Mouse (Mus musculus): Measurements from ENCODE around the gene Trdn. TPM values are rescaled to one million over a fixed set of nuclear protein-coding genes. Genes with fewer than 3 reads are reported as not detected.

The Trdn gene
- polyA plus RNA-seq (2016; fragmentation: Nextera tagmentation; extraction: Ambion mirVana) = not detected in 2 replicates

DNA sequence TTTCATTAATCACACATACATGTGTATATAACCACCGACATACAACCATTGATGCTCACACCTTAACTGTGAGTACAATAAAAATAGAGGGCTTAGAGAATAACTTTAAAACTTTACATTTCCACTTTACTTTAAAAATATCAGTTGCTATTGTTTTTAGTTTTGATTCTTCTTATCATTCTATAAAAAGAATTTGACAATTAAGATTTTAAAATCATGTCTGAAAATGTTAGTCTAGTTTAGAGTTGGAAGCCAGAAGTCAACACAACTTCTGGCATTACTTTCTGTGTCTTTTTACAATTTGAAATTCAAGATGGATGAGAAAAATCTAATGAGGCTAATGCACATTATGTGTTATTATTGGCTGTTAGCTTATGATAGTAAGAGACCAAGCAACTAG, at the start of gene Trdn:
TSS of gene Trdn (plus strand) at position 301 of the 400 bp plus-strand sequence.
- Histone ChIP-seq H3K27ac (no peak within 1 kb of the TSS), H3K9me3 (no peaks in the 10 kb centered on the region), H3K27me3 (ENCODE audit: insufficient read depth, poor library complexity, severe bottlenecking) (no peaks in the 10 kb centered on the region), H3K4me3 (no peak within 1 kb of the TSS), H3K36me3 (no peaks in the 10 kb centered on the region), H3K4me1 (replicated peaks) (no peaks in the 10 kb centered on the region)
- WGBS = 89% methylated on average over 1 of the region's 1 CpGs
- no peak for DNase-seq (ENCODE audit: low spot score)

DNA sequence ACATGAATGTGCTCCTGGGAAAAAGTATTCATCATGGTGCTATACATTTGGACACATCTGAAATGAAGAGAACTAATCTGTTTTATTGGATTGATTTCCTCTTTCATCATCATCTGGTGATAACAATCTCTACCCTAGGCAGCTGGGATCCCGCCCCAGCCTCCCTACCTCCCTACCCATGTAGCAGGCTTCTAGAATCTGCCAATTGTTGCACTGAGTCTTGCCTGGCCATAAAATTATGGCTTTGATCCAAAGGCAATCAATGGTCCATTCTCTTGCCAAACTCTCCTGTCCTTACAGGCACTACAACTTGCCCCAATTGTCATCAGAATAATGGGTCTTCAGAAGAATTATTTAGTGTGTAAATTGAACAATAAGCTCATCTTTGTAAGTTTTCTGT, 19.6 kb upstream of the Trdn start:
- 97% methylated on average over 1 of the region's 1 CpGs for WGBS

DNA sequence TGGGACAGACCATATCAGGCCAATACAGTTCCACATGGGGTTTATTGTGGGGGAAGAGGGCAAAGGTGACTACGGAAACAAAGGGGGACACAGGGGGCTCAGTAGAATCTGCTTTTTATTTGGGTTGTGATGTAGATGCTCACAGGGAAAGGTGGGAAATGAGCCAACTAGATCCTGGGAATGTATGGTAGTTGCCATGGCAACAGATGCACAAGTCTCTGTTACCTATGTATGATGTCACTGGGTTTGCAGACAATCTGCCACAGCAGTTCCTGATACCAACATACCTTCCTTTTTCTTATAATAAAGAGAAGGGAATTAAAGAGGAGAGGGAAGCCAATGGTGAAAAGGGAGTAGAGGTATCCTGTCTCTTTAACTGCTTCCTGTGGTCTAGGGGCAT, 14.8 kb upstream of the Trdn start:
- Histone ChIP-seq H3K9me3 (no peaks in the 10 kb centered on the region), H3K36me3 (no peaks in the 10 kb centered on the region), H3K27me3 (ENCODE audit: insufficient read depth, poor library complexity, severe bottlenecking) (no peaks in the 10 kb centered on the region), H3K4me1 (replicated peaks) (no peaks in the 10 kb centered on the region), H3K27ac (no peak overlapping the region), H3K4me3 (no peak overlapping the region)
- 92% methylated on average over 1 of the region's 1 CpGs for WGBS
- DNase-seq (ENCODE audit: low spot score) = no peak

More for the DNA sequence above, 19.6 kb upstream of the Trdn start:
- DNase-seq (ENCODE audit: low spot score) = no peak
- Histone ChIP-seq H3K27ac (no peak overlapping the region), H3K36me3 (no peaks in the 10 kb centered on the region), H3K9me3 (no peaks in the 10 kb centered on the region), H3K27me3 (ENCODE audit: insufficient read depth, poor library complexity, severe bottlenecking) (no peaks in the 10 kb centered on the region), H3K4me3 (no peak overlapping the region), H3K4me1 (replicated peaks) (no peaks in the 10 kb centered on the region)

DNA sequence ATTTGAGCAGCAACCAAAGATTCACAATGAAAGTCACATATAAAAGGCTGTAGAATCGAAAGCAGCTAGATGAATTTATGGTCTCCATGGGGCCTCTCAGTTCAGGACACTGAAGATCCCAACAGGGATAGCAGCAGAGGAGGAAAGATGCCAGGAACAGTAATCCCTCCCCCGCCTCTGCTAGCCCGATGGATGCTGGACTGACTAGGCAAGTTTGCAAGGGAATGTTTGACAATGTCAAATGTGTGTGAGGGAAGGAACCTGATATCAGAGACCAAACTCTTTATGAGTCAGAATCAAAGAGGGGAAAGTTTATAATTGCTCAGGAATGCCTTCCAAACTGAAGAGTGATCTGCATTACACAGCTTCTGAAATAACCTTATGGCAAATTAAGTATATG, 7.2 kb upstream of the Trdn start:
- Histone ChIP-seq H3K36me3 (no peaks in the 10 kb centered on the region), H3K9me3 (no peaks in the 10 kb centered on the region), H3K4me1 (replicated peaks) (no peaks in the 10 kb centered on the region), H3K27me3 (ENCODE audit: insufficient read depth, poor library complexity, severe bottlenecking) (no peaks in the 10 kb centered on the region), H3K4me3 (no peak overlapping the region), H3K27ac (no peak overlapping the region)
- no peak for DNase-seq (ENCODE audit: low spot score)
- WGBS = 86% methylated on average over 3 of the region's 3 CpGs

DNA sequence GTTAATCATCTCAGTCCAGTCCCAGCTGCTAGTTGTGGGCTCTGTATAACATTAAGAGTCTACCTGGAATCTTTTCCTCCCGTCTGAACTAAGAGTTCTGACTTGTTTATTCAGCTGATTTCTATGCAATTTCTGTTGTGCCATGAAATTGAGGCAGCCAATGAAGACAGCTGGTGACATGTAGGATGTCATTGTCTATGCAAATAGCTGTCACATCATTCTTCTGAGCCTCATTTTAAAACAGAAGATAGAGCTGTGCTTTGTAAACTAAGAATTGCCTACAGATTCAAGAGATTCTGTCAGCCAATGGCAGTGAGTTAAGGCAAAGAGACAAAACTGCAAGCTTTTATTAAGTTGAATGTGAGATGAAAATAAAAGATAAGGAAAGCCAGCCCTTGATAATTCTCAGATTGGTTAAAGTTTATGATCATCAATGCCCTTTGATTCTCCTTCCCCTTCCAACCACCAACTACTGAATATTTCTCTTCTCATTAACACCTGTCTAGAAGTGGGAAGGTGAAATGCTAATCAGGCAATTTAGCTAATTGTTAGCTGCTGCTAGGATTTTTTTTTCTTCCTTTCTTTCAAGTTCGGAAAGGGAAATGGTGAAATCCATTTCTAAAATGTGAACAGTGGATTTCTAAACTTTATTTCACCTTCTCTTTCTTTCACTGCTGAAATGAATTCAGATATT, 1.9 kb downstream of the Trdn start:
- Histone ChIP-seq H3K27ac (no peak overlapping the region), H3K27me3 (ENCODE audit: insufficient read depth, poor library complexity, severe bottlenecking) (no peaks in the 10 kb centered on the region), H3K4me1 (replicated peaks) (no peaks in the 10 kb centered on the region), H3K4me3 (no peak overlapping the region), H3K36me3 (no peaks in the 10 kb centered on the region), H3K9me3 (no peaks in the 10 kb centered on the region)
- DNase-seq (ENCODE audit: low spot score) = no peak
- 68% methylated on average over 2 of the region's 2 CpGs for WGBS

DNA sequence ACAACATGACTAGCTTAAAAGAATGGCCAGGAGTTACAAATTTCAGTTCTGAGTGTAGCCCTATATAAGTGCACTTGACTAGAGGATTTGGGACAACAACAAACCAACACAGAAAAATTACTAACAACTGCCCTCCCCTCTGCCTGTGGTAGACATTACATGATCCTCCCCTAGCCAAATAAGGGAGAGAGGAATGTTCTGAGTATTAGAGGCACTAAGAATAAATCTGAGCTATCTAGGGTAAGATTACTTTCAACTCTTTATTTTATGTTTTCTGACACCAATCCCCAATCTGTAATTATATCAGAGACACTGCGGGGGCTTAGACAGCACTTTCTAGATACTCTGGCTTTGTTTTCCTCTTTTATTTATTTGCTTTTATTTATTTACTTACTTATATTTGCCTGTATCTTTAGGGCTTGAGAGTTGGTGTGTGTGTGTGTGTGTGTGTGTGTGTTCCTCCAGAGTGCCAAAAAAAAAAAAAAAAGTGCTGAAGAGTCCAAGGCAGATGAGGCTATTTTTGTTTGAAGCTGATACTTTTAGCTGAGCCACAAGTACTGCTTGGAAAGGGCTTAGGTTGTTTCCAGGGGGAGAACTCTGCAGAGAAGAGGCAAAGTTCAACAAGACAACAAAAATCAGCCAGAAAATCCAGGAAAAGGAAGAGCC, 2.7 kb downstream of the Trdn start:
- no peak overlapping the region for H3K4me3 ChIP-seq
- H3K4me1 ChIP-seq (replicated peaks) = no peaks in the 10 kb centered on the region
- no peaks in the 10 kb centered on the region for H3K9me3 ChIP-seq
- no peaks in the 10 kb centered on the region for H3K27me3 ChIP-seq (ENCODE audit: insufficient read depth, poor library complexity, severe bottlenecking)
- no peaks in the 10 kb centered on the region for H3K36me3 ChIP-seq
- DNase-seq (ENCODE audit: low spot score) = no peak
- WGBS = 92% methylated on average over 1 of the region's 1 CpGs
- no peak overlapping the region for H3K27ac ChIP-seq

DNA sequence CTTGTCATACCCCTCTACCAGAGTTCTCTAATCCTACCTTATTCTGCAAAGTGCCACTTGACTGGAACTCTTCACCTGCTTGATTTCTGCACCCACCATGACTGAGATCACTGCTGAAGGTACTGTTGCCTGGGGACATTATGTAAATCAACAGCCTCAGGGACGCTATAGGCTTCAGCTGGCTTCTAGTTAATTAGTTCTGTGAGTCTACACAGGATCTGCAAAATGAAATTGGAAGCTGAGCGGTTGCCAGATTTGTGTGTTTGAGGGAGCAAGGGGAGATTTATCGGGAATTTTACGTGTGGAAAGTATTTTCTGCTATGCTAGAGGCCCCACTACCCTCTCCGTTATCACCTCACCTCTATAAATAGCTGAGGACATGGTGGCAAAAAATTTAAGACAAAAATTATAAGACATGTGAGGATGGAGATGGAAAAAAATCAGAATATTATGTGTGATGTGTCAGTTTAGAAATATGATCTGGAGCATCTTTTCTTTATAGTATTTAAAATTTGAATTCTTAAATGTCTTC, 3.3 kb downstream of the Trdn start:
- DNase-seq (ENCODE audit: low spot score) = no peak
- Histone ChIP-seq H3K27me3 (ENCODE audit: insufficient read depth, poor library complexity, severe bottlenecking) (no peaks in the 10 kb centered on the region), H3K4me1 (replicated peaks) (no peaks in the 10 kb centered on the region), H3K9me3 (no peaks in the 10 kb centered on the region), H3K27ac (no peak overlapping the region), H3K4me3 (no peak overlapping the region), H3K36me3 (no peaks in the 10 kb centered on the region)
- 83% methylated on average over 5 of the region's 5 CpGs for WGBS

DNA sequence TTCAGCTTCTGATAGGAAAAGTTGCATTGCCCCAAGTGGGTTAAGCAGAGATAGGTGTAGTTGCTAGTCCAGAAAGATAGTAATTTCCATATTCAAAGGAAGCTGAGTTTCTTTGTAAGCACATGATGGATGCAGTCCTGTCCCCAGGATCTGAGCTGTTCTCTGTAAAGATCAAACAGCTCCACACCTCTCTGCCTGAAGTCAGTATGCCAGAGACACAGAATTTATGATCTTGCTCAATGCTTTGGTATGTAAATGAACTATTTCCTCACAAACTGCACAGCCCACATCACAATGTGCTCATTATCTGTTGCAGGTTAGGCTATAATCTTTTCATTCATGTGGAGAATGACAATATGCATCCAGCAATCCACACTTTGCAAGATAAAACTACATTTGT, 8.0 kb downstream of the Trdn start:
- Histone ChIP-seq H3K36me3 (no peaks in the 10 kb centered on the region), H3K27ac (no peak overlapping the region), H3K9me3 (no peaks in the 10 kb centered on the region), H3K4me3 (no peak overlapping the region), H3K27me3 (ENCODE audit: insufficient read depth, poor library complexity, severe bottlenecking) (no peaks in the 10 kb centered on the region), H3K4me1 (replicated peaks) (no peaks in the 10 kb centered on the region)
- no peak for DNase-seq (ENCODE audit: low spot score)

DNA sequence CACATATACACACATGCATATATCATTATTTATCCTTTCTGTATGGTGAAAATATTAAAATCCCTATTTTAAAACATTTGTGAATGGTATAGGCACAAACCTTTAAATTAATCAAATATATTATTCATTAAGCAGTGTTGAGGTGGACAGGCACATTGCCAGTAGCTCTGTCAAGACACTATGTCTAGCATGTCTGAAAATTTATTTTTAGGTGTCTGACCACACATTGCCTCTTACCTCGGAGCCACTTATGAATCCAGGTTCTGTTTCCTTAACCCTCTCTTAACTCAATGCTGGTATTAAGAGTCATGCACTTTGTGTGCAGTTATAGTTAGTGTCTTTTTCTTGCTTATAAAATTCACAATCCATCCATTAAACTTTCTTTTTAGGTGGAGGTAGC, 12.0 kb downstream of the Trdn start:
- WGBS = 86% methylated on average over 1 of the region's 1 CpGs
- H3K4me1 ChIP-seq (replicated peaks) = no peaks in the 10 kb centered on the region
- H3K27me3 ChIP-seq (ENCODE audit: insufficient read depth, poor library complexity, severe bottlenecking) = no peaks in the 10 kb centered on the region
- no peak overlapping the region for H3K27ac ChIP-seq
- no peaks in the 10 kb centered on the region for H3K9me3 ChIP-seq
- DNase-seq (ENCODE audit: low spot score) = no peak
- no peak overlapping the region for H3K4me3 ChIP-seq
- H3K36me3 ChIP-seq = no peaks in the 10 kb centered on the region

DNA sequence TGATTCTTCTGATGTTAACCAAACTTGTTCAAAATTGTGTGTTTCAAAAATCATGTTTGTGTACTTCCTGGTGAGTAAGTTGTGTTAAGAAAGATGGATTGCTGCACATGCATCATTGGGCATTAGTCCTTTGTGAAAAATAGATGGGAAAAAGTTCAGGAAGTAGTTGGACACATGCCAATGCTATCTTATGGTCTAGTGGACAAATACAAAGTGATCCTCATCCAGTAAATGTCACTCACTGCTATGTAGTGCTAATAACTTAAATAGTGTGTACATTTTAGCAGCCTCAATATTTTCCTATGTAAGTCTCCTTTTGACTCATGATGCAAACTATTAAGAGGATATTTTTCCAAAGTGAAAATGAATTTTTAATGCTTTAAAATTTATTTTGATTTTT, 27.6 kb downstream of the Trdn start:
- H3K4me1 ChIP-seq (replicated peaks) = no peaks in the 10 kb centered on the region
- H3K4me3 ChIP-seq = no peak overlapping the region
- H3K9me3 ChIP-seq = no peaks in the 10 kb centered on the region
- DNase-seq (ENCODE audit: low spot score) = no peak
- H3K27me3 ChIP-seq (ENCODE audit: insufficient read depth, poor library complexity, severe bottlenecking) = no peaks in the 10 kb centered on the region
- H3K27ac ChIP-seq = no peak overlapping the region
- no peaks in the 10 kb centered on the region for H3K36me3 ChIP-seq

DNA sequence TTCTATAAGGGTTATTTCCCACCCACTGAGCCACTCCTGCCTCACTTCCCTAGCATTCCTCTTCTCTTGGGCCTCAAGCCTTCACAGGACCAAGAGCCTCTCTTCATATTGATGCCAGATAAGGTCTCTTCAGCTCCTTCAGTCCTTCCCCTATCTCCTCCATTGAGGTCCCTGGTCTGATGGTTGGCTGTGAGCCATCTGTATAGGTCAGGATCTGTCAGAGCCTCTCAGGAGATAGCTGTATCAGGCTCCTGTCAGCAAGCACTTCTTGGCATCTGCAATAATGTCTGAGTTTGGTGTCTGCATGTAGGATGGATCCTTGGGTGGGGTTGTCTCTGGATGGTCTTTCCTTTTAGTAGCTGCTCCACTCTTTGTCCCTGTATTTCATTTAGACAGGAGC, 42.7 kb downstream of the Trdn start:
- no peaks in the 10 kb centered on the region for H3K27me3 ChIP-seq (ENCODE audit: insufficient read depth, poor library complexity, severe bottlenecking)
- H3K4me3 ChIP-seq = no peak overlapping the region
- no peaks in the 10 kb centered on the region for H3K36me3 ChIP-seq
- DNase-seq (ENCODE audit: low spot score) = no peak
- H3K9me3 ChIP-seq = no peaks in the 10 kb centered on the region
- no peak overlapping the region for H3K27ac ChIP-seq
- no peaks in the 10 kb centered on the region for H3K4me1 ChIP-seq (replicated peaks)

DNA sequence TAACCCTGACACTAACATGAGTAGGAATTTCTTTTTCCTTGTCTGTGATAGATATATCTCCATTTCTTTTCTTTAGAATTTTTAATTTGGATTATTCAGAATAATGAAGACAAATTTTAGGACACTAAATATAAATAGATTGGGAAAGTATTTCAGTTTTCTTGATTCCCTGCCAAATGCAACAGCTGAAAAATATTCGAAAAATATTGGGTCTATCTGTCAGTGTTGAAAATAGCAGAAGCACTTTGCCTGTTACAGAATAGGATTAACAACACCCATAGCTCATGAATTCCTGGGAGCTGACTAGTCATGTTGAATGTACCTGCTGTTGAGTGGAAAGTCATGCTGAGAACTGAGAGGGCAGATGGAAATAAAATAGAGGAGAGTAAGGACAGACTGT, 64.6 kb downstream of the Trdn start:
- Histone ChIP-seq H3K27me3 (ENCODE audit: insufficient read depth, poor library complexity, severe bottlenecking) (no peaks in the 10 kb centered on the region), H3K4me3 (no peak overlapping the region), H3K36me3 (no peaks in the 10 kb centered on the region), H3K4me1 (replicated peaks) (no peaks in the 10 kb centered on the region), H3K27ac (no peak overlapping the region), H3K9me3 (no peaks in the 10 kb centered on the region)
- DNase-seq (ENCODE audit: low spot score) = no peak
- 85% methylated on average over 1 of the region's 1 CpGs for WGBS

DNA sequence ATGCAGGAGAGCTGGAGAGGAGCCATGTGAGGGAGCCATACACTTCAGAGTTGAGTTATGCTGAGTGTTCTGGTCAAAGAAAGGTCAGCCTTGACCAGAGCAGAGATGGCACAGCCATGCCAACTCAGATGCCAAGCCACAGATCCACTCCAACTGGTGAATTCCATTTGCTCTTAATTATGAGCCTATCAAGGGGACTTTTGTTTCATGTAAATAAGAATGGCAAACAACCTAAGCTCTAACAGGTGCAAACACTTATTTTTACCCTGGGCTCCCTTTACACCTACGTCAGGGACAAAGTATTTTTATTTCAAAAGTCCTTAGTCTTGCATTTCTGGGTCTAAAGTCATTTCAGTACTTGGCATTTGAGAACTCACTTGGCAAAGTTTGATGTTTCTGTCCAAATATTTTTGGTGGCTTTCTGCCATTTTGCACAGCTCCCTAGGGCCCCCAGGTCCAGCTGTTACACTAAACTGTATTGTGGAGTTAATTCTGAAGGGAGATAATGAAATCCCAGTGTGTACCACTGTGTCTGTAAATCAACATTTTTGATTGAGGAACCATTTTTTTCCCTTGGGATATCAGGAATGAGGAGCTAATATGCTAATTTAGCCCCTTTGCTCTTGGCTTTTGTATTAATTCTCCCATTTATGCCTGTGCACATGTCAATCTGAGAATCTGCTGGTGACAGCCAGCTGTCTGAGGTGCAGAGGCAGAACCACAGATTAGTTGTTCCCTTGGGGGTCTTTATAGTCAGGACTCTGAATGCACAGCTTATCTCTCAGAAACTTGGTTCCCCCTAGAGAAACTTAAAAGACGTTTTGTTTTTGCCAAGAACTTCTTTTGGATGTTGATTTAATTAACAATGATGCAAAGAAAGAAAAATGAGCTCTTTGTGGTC, 99.6 kb downstream of the Trdn start:
- Histone ChIP-seq H3K9me3 (no peaks in the 10 kb centered on the region), H3K27ac (no peak overlapping the region), H3K27me3 (ENCODE audit: insufficient read depth, poor library complexity, severe bottlenecking) (no peaks in the 10 kb centered on the region), H3K4me3 (no peak overlapping the region), H3K4me1 (replicated peaks) (no peaks in the 10 kb centered on the region), H3K36me3 (no peaks in the 10 kb centered on the region)
- no peak for DNase-seq (ENCODE audit: low spot score)
- WGBS = 50% methylated on average over 2 of the region's 2 CpGs
